Comparison of ENCODE assay signal across 10 mouse cellular contexts in the genomic region with DNA sequence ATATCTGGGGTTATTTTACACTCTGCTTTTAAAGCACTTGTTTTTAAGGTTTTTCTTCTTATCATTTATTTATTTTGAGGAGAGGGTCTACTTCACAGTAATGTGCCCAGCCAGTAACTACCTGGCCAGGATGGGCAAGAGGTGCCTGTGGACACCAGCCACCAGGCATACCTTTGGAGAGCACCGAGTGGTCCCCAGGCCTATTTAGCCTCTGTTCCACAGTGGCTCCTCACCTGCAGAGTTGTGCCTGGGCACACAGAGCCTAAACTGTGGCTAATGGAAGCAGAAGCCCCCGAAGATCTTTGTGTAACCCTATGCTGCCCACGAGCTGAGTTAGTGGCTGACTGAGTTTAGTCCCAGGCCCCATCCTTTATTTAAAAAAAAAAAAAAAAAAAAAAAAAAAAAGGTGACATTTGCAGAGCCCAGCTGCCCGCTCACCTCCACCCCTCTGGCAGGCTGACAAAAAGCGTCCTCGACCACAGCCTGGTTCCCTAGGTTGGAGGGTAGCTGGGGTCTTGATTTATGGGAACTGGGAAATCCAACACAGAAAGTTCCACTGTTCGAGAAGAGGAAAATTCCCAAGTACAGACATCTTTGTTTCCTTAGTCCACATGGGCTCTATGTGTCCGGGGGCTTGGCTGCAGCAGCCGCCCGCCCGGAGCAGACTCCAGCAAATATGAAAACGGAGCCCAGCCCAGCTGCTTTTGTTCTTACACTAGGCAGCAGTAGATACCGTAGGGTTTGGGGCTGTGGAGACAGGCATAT. TPM values are rescaled to one million over a fixed set of nuclear protein-coding genes. Genes with fewer than 3 reads are reported as not detected.
DNase-seq lines count a peak whose midpoint lies in the region; ATAC-seq and TF ChIP-seq lines count a peak whose summit lies in the region.
"Had no signal": no experiment of that assay in that cellular context is flagged by ENCODE, and none has a peak within 500 bp of the region (broad histone marks: within the 10 kb centered on the region; RNA-seq: fewer than 3 reads in every experiment).

No protein-coding gene starts in this region.

- TF ChIP-seq EP300 in heart, adult 2 months (IDR thresholded peaks at IDR 0.05; ENCODE audit: insufficient read depth, low read depth, low read length), result no peak

- no peak for TF ChIP-seq CTCF in heart, adult 2 months (IDR thresholded peaks at IDR 0.05)
- TF ChIP-seq CTCF in hindbrain, postnatal 0 days (IDR thresholded peaks at IDR 0.05; ENCODE audit: low read depth), result no peak

- peak overlapping the region; percentile 34 for H3K9ac ChIP-seq in heart, adult 2 months (ENCODE audit: low read depth, low read length)
- H3K9ac ChIP-seq in midbrain, embryonic 13.5 days (replicated peaks), result peak overlapping the region; percentile 49
- no peak overlapping the region for H3K9ac ChIP-seq in midbrain, embryonic 11.5 days (ENCODE audit: low read length)
- H3K9ac ChIP-seq in hindbrain, postnatal 0 days (replicated peaks; ENCODE audit: low read length), result peak overlapping the region; percentile 48
- H3K9ac ChIP-seq in stomach, embryonic 16.5 days (ENCODE audit: low read length), result peak overlapping the region; percentile 43; the same call in 1 of the 2 replicates

- no peaks in the 10 kb centered on the region for H3K9me3 ChIP-seq in midbrain, embryonic 13.5 days
- no peaks in the 10 kb centered on the region for H3K9me3 ChIP-seq in midbrain, embryonic 11.5 days (ENCODE audit: control insufficient read depth, low read length)
- H3K9me3 ChIP-seq in hindbrain, postnatal 0 days (ENCODE audit: low read length), result no peaks in the 10 kb centered on the region
- no peaks in the 10 kb centered on the region for H3K9me3 ChIP-seq in stomach, embryonic 16.5 days (replicated peaks; ENCODE audit: control insufficient read depth, low read length)

- intact Hi-C loops in heart, adult 2 months (cut with DNase I), result no loop called here

- ATAC-seq in midbrain, embryonic 13.5 days, result no peak
- ATAC-seq in midbrain, embryonic 11.5 days (ENCODE audit: low FRiP score), result no peak
- ATAC-seq in hindbrain, postnatal 0 days, result no peak
- no peak for ATAC-seq in stomach, embryonic 16.5 days (ENCODE audit: insufficient read depth, low FRiP score)

- peak overlapping the region; percentile 89 for H3K27ac ChIP-seq in heart, adult 2 months
- peak overlapping the region; percentile 80 for H3K27ac ChIP-seq in midbrain, embryonic 13.5 days
- no peak overlapping the region for H3K27ac ChIP-seq in midbrain, embryonic 11.5 days (ENCODE audit: low read depth, low read length)
- peak overlapping the region; percentile 91 for H3K27ac ChIP-seq in hindbrain, postnatal 0 days
- H3K27ac ChIP-seq in stomach, embryonic 16.5 days (ENCODE audit: low read length), result peak overlapping the region; percentile 45

- no peak for TF ChIP-seq POLR2A in heart, adult 2 months (IDR thresholded peaks at IDR 0.05; ENCODE audit: insufficient read depth, low read depth, low read length)

- WGBS in heart, adult 2 months, result 18% methylated on average over 13 of the region's 13 CpGs
- 44% methylated on average over 13 of the region's 13 CpGs for WGBS in midbrain, embryonic 13.5 days
- 69% methylated on average over 13 of the region's 13 CpGs for WGBS in midbrain, embryonic 11.5 days
- 13% methylated on average over 13 of the region's 13 CpGs for WGBS in hindbrain, postnatal 0 days
- WGBS in stomach, embryonic 16.5 days, result 26% methylated on average over 13 of the region's 13 CpGs

- no peaks in the 10 kb centered on the region for H3K27me3 ChIP-seq in heart, adult 2 months (ENCODE audit: control insufficient read depth, insufficient read depth, low read length)
- peaks cover 41% of the 10 kb centered on the region for H3K27me3 ChIP-seq in midbrain, embryonic 13.5 days
- H3K27me3 ChIP-seq in midbrain, embryonic 11.5 days (ENCODE audit: control insufficient read depth, insufficient read depth, low read length), result peaks cover 41% of the 10 kb centered on the region
- no peaks in the 10 kb centered on the region for H3K27me3 ChIP-seq in hindbrain, postnatal 0 days (ENCODE audit: insufficient read depth, low read length)
- H3K27me3 ChIP-seq in stomach, embryonic 16.5 days (ENCODE audit: control insufficient read depth, insufficient read depth, low read length), result no peaks in the 10 kb centered on the region

- H3K79me2 ChIP-seq in heart, adult 2 months (replicated peaks; ENCODE audit: control insufficient read depth, insufficient read depth, low read length), result peaks cover 22% of the 10 kb centered on the region

- H3K4me1 ChIP-seq in heart, adult 2 months (ENCODE audit: control insufficient read depth, insufficient read depth, low read length), result peaks cover 52% of the 10 kb centered on the region
- H3K4me1 ChIP-seq in midbrain, embryonic 13.5 days (replicated peaks), result peaks cover 57% of the 10 kb centered on the region
- H3K4me1 ChIP-seq in midbrain, embryonic 11.5 days (ENCODE audit: control insufficient read depth, insufficient read depth, low read length), result no peaks in the 10 kb centered on the region
- H3K4me1 ChIP-seq in hindbrain, postnatal 0 days (ENCODE audit: insufficient read depth, low read length), result peaks cover 13% of the 10 kb centered on the region
- peaks cover 39% of the 10 kb centered on the region for H3K4me1 ChIP-seq in stomach, embryonic 16.5 days (ENCODE audit: control insufficient read depth, insufficient read depth, low read length)

- peak in 1 of 2 experiments; percentile 56 for DNase-seq in heart, adult 2 months
- no peak for DNase-seq in heart, postnatal 4 days
- DNase-seq in midbrain, embryonic 11.5 days (ENCODE audit: low spot score, missing footprints), result no peak
- DNase-seq in hindbrain, postnatal 0 days (ENCODE audit: low spot score), result peak; percentile 70
- no peak for DNase-seq in embryo, embryonic 11 days
- DNase-seq in gastrocnemius, adult 18-20 months (ENCODE audit: low spot score), result no peak
- DNase-seq: lung, postnatal 14 days had no signal

- H3K4me2 ChIP-seq in midbrain, embryonic 13.5 days (replicated peaks), result peak overlapping the region; percentile 43
- H3K4me2 ChIP-seq in midbrain, embryonic 11.5 days, result no peak overlapping the region
- peak overlapping the region; percentile 74 for H3K4me2 ChIP-seq in hindbrain, postnatal 0 days (ENCODE audit: low read depth, low read length)
- peak overlapping the region; percentile 39 for H3K4me2 ChIP-seq in stomach, embryonic 16.5 days (ENCODE audit: low read depth, low read length)

- peaks cover 54% of the 10 kb centered on the region for H3K36me3 ChIP-seq in heart, adult 2 months (ENCODE audit: control insufficient read depth, insufficient read depth, low read length)
- H3K36me3 ChIP-seq in midbrain, embryonic 13.5 days, result peaks cover 22% of the 10 kb centered on the region
- no peaks in the 10 kb centered on the region for H3K36me3 ChIP-seq in midbrain, embryonic 11.5 days (ENCODE audit: control insufficient read depth, insufficient read depth, low read length)
- peaks cover 15% of the 10 kb centered on the region; the same call in 1 of the 2 replicates for H3K36me3 ChIP-seq in hindbrain, postnatal 0 days (ENCODE audit: insufficient read depth, low read length)
- H3K36me3 ChIP-seq in stomach, embryonic 16.5 days (ENCODE audit: control insufficient read depth, insufficient read depth, low read length), result 0 out of 2 replicates have a peak, but pooled peaks cover 3% of the 10 kb centered on the region

- peak overlapping the region; percentile 9 for H3K4me3 ChIP-seq in heart, adult 2 months
- H3K4me3 ChIP-seq in midbrain, embryonic 13.5 days (replicated peaks), result peak overlapping the region; percentile 23
- no peak overlapping the region for H3K4me3 ChIP-seq in midbrain, embryonic 11.5 days (ENCODE audit: low read depth, low read length)
- peak overlapping the region; percentile 94 for H3K4me3 ChIP-seq in hindbrain, postnatal 0 days (ENCODE audit: low read length)
- peak overlapping the region; percentile 10 for H3K4me3 ChIP-seq in stomach, embryonic 16.5 days (replicated peaks; ENCODE audit: low read length)

RNA-seq across cellular contexts. Expression of gene Ppara, which starts 54.1 kb away (rescaled TPM):
- total RNA-seq in heart, adult 2 months (2021), result 10 to 100 TPM; 53.1 to 60.7 TPM
- 12.9 and 25.4 TPM in 2 replicates for polyA plus RNA-seq in heart, adult 2 months (2012; rRNA removed)
- 10 to 100 TPM; 24.0 to 29.6 TPM for total RNA-seq in heart, postnatal 4 days (2021)
- polyA plus RNA-seq in midbrain, embryonic 13.5 days (2015; fragmentation: Nextera tagmentation; extraction: Ambion mirVana), result 0.54 and 0.96 TPM in 2 replicates
- polyA plus RNA-seq in midbrain, embryonic 11.5 days (2014; fragmentation: Nextera tagmentation; extraction: Ambion mirVana), result 0.62 and 0.92 TPM in 2 replicates
- 1.2 and 6.6 TPM in 2 replicates for total RNA-seq in hindbrain, postnatal 0 days (2014; rRNA removed)
- 1.9 and 2.7 TPM in 2 replicates for polyA plus RNA-seq in hindbrain, postnatal 0 days (2015; fragmentation: Nextera tagmentation; extraction: Ambion mirVana)
- polyA plus RNA-seq in stomach, embryonic 16.5 days (2015; fragmentation: Nextera tagmentation; extraction: Ambion mirVana), result 8.7 and 12.2 TPM in 2 replicates
- total RNA-seq in gastrocnemius, adult 18-20 months (2021), result 10 to 100 TPM; 21.9 to 22.2 TPM
- total RNA-seq: hematopoietic stem cell, adult 5-6 weeks had no signal
